ENCODE assay signal across 26 mouse cellular contexts in genomic region chr7:68044621-68045020, GRCm38 (mm10).
"Had no signal": no experiment of that assay in that cellular context is flagged by ENCODE, and none has a peak within 500 bp of the region (broad histone marks: within the 10 kb centered on the region; RNA-seq: fewer than 3 reads in every experiment).

No protein-coding gene starts in this region.

- H3K4me2 ChIP-seq: heart, embryonic 11.5 days; heart, embryonic 13.5 days; heart, embryonic 15.5 days; hindbrain, embryonic 13.5 days; hindbrain, embryonic 15.5 days; kidney, embryonic 15.5 days; limb, embryonic 13.5 days; limb, embryonic 15.5 days; liver, embryonic 12.5 days had no signal

- ATAC-seq: hindbrain, postnatal 0 days; intestine, embryonic 16.5 days; liver, embryonic 12.5 days had no signal

- H3K27me3 ChIP-seq: heart, embryonic 13.5 days; heart, embryonic 15.5 days; hindbrain, embryonic 13.5 days; hindbrain, embryonic 15.5 days; kidney, embryonic 15.5 days; limb, embryonic 13.5 days; limb, embryonic 15.5 days; liver, embryonic 12.5 days had no signal

- H3K36me3 ChIP-seq: heart, embryonic 15.5 days; hindbrain, embryonic 13.5 days; hindbrain, embryonic 15.5 days; kidney, embryonic 15.5 days; limb, embryonic 15.5 days had no signal

- H3K9me3 ChIP-seq: heart, embryonic 13.5 days; heart, embryonic 15.5 days; hindbrain, embryonic 13.5 days; hindbrain, embryonic 15.5 days; kidney, embryonic 15.5 days; limb, embryonic 13.5 days; limb, embryonic 15.5 days; liver, embryonic 12.5 days had no signal

- H3K9ac ChIP-seq: heart, embryonic 13.5 days; heart, embryonic 15.5 days; hindbrain, embryonic 13.5 days; hindbrain, embryonic 15.5 days; kidney, embryonic 15.5 days; limb, embryonic 13.5 days; limb, embryonic 15.5 days; liver, embryonic 12.5 days; liver, embryonic 14.5 days had no signal

- H3K4me3 ChIP-seq: heart, adult 2 months; heart, embryonic 13.5 days; heart, embryonic 15.5 days; hindbrain, embryonic 13.5 days; hindbrain, embryonic 15.5 days; kidney, embryonic 15.5 days; limb, embryonic 13.5 days; limb, embryonic 15.5 days; liver, embryonic 12.5 days had no signal

- H3K27ac ChIP-seq: heart, adult 2 months; heart, embryonic 13.5 days; heart, embryonic 15.5 days; hindbrain, embryonic 13.5 days; hindbrain, embryonic 15.5 days; hindbrain, postnatal 0 days; kidney, embryonic 15.5 days; kidney, postnatal 0 days; limb, embryonic 13.5 days; limb, embryonic 15.5 days; liver, embryonic 12.5 days; liver, embryonic 14.5 days had no signal

- DNase-seq: gastrocnemius, postnatal 14 days; gastrocnemius, postnatal 36 days; heart, adult 11 months; heart, adult 2 months; heart, postnatal 14 days; heart, postnatal 36 days; kidney, adult 18-20 months; kidney, adult 9 months; kidney, postnatal 14 days; kidney, postnatal 36 days; layer of hippocampus, adult 9-11 months; layer of hippocampus, postnatal 36 days; left cerebral cortex, postnatal 4 days had no signal
